Mouse (Mus musculus) frontal cortex, postnatal 25 days (tissue): ENCODE data around the gene Smok2b.
"Not testable (repeated sequence)": the region's sequence is repeated elsewhere in the genome, so short reads cannot be mapped to it uniquely, and the experiment has no call there.

Source experiments
- DNase-seq, 2 experiments: peaks; one replicate each; pipeline ENCODE4 v3.0.0; 2022; ENCODE audit warnings: low spot score in 2 of 2

Gene Smok2b

GRCm38 (mm10) chr17:13229957-13230356 is at the start of gene Smok2b:
Gene Smok2b, plus strand, starts transcription at chr17:13230257.
- DNase-seq: not testable (repeated sequence)

GRCm38 (mm10) chr17:13180491-13180890 is 49.6 kb upstream of the Smok2b start:
- not testable (repeated sequence) for DNase-seq

GRCm38 (mm10) chr17:13182712-13183111 is 47.3 kb upstream of the Smok2b start:
- DNase-seq: not testable (repeated sequence)

GRCm38 (mm10) chr17:13184514-13184913 is 45.5 kb upstream of the Smok2b start:
- not testable (repeated sequence) for DNase-seq

GRCm38 (mm10) chr17:13186541-13186940 is 43.5 kb upstream of the Smok2b start:
- DNase-seq: not testable (repeated sequence)

GRCm38 (mm10) chr17:13187621-13188020 is 42.4 kb upstream of the Smok2b start:
- DNase-seq: not testable (repeated sequence)

GRCm38 (mm10) chr17:13188846-13189245 is 41.2 kb upstream of the Smok2b start:
- DNase-seq: not testable (repeated sequence)

- not testable (repeated sequence) for DNase-seq
Observed at GRCm38 (mm10) chr17:13190836-13191583, 39.0 kb upstream of the Smok2b start.

GRCm38 (mm10) chr17:13196486-13196885 is 33.6 kb upstream of the Smok2b start:
- not testable (repeated sequence) for DNase-seq

- not testable (repeated sequence) for DNase-seq
Observed at GRCm38 (mm10) chr17:13198812-13199211, 31.2 kb upstream of the Smok2b start.

- peak in 1 of 2 experiments; percentile 4 for DNase-seq
Observed at GRCm38 (mm10) chr17:13199880-13200409, 30.1 kb upstream of the Smok2b start.

- DNase-seq: not testable (repeated sequence)
Observed at GRCm38 (mm10) chr17:13201551-13201950, 28.5 kb upstream of the Smok2b start.

- not testable (repeated sequence) for DNase-seq
Observed at GRCm38 (mm10) chr17:13202453-13203107, 27.5 kb upstream of the Smok2b start.

- not testable (repeated sequence) for DNase-seq
Observed at GRCm38 (mm10) chr17:13205247-13205646, 24.8 kb upstream of the Smok2b start.

GRCm38 (mm10) chr17:13206491-13206890 is 23.6 kb upstream of the Smok2b start:
- DNase-seq: no peak

GRCm38 (mm10) chr17:13208460-13208859 is 21.6 kb upstream of the Smok2b start:
- DNase-seq: not testable (repeated sequence)

- DNase-seq: no peak
Observed at GRCm38 (mm10) chr17:13212136-13212850, 17.8 kb upstream of the Smok2b start.

- DNase-seq: no peak
Observed at GRCm38 (mm10) chr17:13214169-13214568, 15.9 kb upstream of the Smok2b start.

- no peak for DNase-seq
Observed at GRCm38 (mm10) chr17:13215595-13215994, 14.5 kb upstream of the Smok2b start.

GRCm38 (mm10) chr17:13220888-13221287 is 9.2 kb upstream of the Smok2b start, which contains the start of gene Smok2a:
Gene Smok2a, plus strand, starts transcription at chr17:13221188.
- no peak for DNase-seq

GRCm38 (mm10) chr17:13221921-13222320 is 8.1 kb upstream of the Smok2b start:
- DNase-seq: not testable (repeated sequence)

- not testable (repeated sequence) for DNase-seq
Observed at GRCm38 (mm10) chr17:13239461-13239860, 9.4 kb downstream of the Smok2b start.
